18 mouse cellular contexts compared by ENCODE assay signal in the genomic region with DNA sequence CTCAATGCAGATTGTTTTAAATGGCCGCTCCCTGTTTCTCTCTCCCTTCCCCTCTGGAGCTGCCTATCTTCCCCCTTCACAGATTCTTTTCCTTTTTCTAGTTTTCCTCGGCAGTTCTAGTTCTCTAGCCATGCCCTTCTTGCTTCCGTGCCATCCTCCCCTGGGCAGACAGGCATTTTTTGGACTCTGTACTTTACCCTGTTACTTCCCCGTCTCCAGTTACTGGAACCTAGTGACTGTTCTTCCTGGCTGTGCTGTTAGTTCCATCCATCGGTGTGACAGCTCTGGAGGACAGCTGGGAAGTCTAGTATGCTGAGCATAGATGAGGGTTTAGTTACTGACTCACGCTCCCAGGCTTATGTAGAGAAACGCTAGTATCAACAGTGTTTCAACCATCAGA.
"Had no signal": no experiment of that assay in that cellular context is flagged by ENCODE, and none has a peak within 500 bp of the region (broad histone marks: within the 10 kb centered on the region; RNA-seq: fewer than 3 reads in every experiment).

No protein-coding gene starts in this region.

- H3K4me2 ChIP-seq: hindbrain, embryonic 15.5 days; liver, embryonic 11.5 days; lung, embryonic 15.5 days; midbrain, embryonic 13.5 days; neural tube, embryonic 13.5 days had no signal

- H3K27me3 ChIP-seq: hindbrain, embryonic 15.5 days; lung, embryonic 15.5 days; megakaryocyte, embryonic 14.5 days; midbrain, embryonic 13.5 days; neural tube, embryonic 13.5 days had no signal

- H3K4me1 ChIP-seq: hindbrain, embryonic 15.5 days; lung, embryonic 15.5 days; megakaryocyte, embryonic 14.5 days; midbrain, embryonic 10.5 days; midbrain, embryonic 13.5 days had no signal

- DNase-seq: layer of hippocampus, adult 9-11 months; lung, adult 18-20 months; lung, postnatal 10 days; lung, postnatal 36 days; thymus, adult 18-20 months; thymus, postnatal 36 days had no signal

- H3K27ac ChIP-seq: hindbrain, embryonic 15.5 days; layer of hippocampus, adult 2 months; liver, embryonic 14.5 days; lung, embryonic 15.5 days; midbrain, embryonic 10.5 days; midbrain, embryonic 13.5 days; neural tube, embryonic 13.5 days had no signal

- ATAC-seq: intestine, embryonic 16.5 days; midbrain, embryonic 13.5 days; midbrain, embryonic 16.5 days had no signal

- H3K9me3 ChIP-seq: hindbrain, embryonic 15.5 days; lung, embryonic 15.5 days; megakaryocyte, embryonic 14.5 days; midbrain, embryonic 10.5 days; midbrain, embryonic 13.5 days; neural tube, embryonic 13.5 days had no signal

- H3K4me3 ChIP-seq: hindbrain, embryonic 15.5 days; layer of hippocampus, adult 2 months; lung, embryonic 15.5 days; megakaryocyte, embryonic 14.5 days; midbrain, embryonic 10.5 days; midbrain, embryonic 13.5 days; myocyte; neural tube, embryonic 13.5 days had no signal

- H3K9ac ChIP-seq: hindbrain, embryonic 15.5 days; liver, embryonic 14.5 days; lung, embryonic 15.5 days; midbrain, embryonic 13.5 days; neural tube, embryonic 13.5 days had no signal

- H3K36me3 ChIP-seq: hindbrain, embryonic 15.5 days; lung, embryonic 15.5 days; neural tube, embryonic 13.5 days had no signal
